Mouse (Mus musculus): ENCODE data around the gene Prm3.

DNA sequence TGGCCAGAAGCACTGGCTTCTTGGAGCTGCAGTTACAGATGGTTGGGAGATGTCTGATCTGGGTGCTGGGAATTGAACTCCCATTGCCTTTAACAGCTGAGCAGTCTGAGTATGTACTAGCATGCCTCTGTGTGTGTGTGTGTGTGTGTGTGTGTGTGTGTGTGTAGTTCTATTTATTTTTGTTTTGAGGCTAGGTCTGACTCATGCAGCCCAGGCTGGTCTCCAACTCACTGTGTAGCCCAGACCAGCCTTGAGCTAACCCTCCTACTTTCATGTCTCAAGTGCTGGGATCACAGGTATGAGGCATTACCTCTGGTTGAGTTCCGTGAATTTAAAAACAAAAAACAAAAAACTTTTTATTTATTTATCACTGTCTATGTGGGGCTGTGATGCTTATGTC lies 33.8 kb upstream of the Prm3 start:
- TF ChIP-seq EP300 (IDR thresholded peaks at IDR 0.05; ENCODE audit: insufficient read depth, low read depth, low read length): no peak
- no peak for TF ChIP-seq CTCF (IDR thresholded peaks at IDR 0.05; ENCODE audit: low read depth, low read length)
